Mouse (Mus musculus) limb, embryonic 14.5 days (tissue): ENCODE data around the gene Gnaq. TPM values are rescaled to one million over a fixed set of nuclear protein-coding genes. Genes with fewer than 3 reads are reported as not detected.

Experiments used
- ATAC-seq: fragments of 200-750 bp; cut with Nextera tagmentation; 2 replicates; pipeline ENCODE4 v1.8.0; 2017; ENCODE audit warnings: low read depth, moderate number of reproducible peaks, moderate TSS enrichment; ENCODE audit not compliant: low FRiP score
- DNase-seq: peaks from one replicate; pipeline ENCODE4 v3.0.0-alpha.2; 2015; ENCODE audit warnings: low spot score
- H3K27ac ChIP-seq: fragments of 300-500 bp; sonication (generic); replicated peaks from 2 replicates; pipeline ENCODE4 v1.5.1; 2014; ENCODE audit warnings: low read depth, mild to moderate bottlenecking, low read length, moderate library complexity, mixed read lengths
- H3K27me3 ChIP-seq: fragments of 300-500 bp; sonication (generic); 2 replicates; pipeline ENCODE4 v1.6.1; 2014; ENCODE audit warnings: low read length, mixed read lengths; ENCODE audit not compliant: control insufficient read depth, insufficient read depth
- H3K36me3 ChIP-seq: fragments of 300-500 bp; sonication (generic); 2 replicates; pipeline ENCODE4 v1.6.1; 2014; ENCODE audit warnings: mild to moderate bottlenecking, low read length, moderate library complexity, mixed read lengths; ENCODE audit not compliant: control insufficient read depth, insufficient read depth
- H3K4me1 ChIP-seq: fragments of 300-500 bp; sonication (generic); 2 replicates; pipeline ENCODE4 v1.6.1; 2014; ENCODE audit warnings: antibody characterized with exemption, low read length, mixed read lengths; ENCODE audit not compliant: control insufficient read depth, insufficient read depth
- H3K4me2 ChIP-seq: fragments of 300-500 bp; sonication (generic); replicated peaks from 2 replicates; pipeline ENCODE4 v1.6.1; 2014; ENCODE audit warnings: low read depth, mild to moderate bottlenecking, low read length, moderate library complexity; ENCODE audit not compliant: severe bottlenecking
- H3K4me3 ChIP-seq: fragments of 300-500 bp; sonication (generic); replicated peaks from 2 replicates; pipeline ENCODE4 v1.5.1; 2014; ENCODE audit warnings: low read length
- H3K9ac ChIP-seq: fragments of 300-500 bp; sonication (generic); 2 replicates; pipeline ENCODE4 v1.6.1; 2014; ENCODE audit warnings: mild to moderate bottlenecking, low read depth, low read length, moderate library complexity; ENCODE audit not compliant: severe bottlenecking
- H3K9me3 ChIP-seq: fragments of 300-500 bp; sonication (generic); 2 replicates; pipeline ENCODE4 v1.6.1; 2016; ENCODE audit warnings: low read length; ENCODE audit not compliant: control insufficient read depth
- POLR2A ChIP-seq: fragments of 200-500 bp; IDR thresholded peaks from 2 replicates; pipeline ENCODE4 v1.8.0; 2012; ENCODE audit warnings: inconsistent platforms, mild to moderate bottlenecking, moderate library complexity, borderline replicate concordance; ENCODE audit not compliant: insufficient read depth, insufficient read length; ENCODE audit errors: extremely low read depth
- WGBS: fragments of 180-500 bp; shearing (Covaris S2); extraction: QIAGEN DNeasy Blood & Tissue Kit; methylation state at CpG from one replicate; pipeline ENCODE4 v1.1.7; 2014; 5-methylcytosine and 5-hydroxymethylcytosine counted together
- polyA plus RNA-seq, 2 experiments: library from polyadenylated mRNA; depleted of rRNA in 1 of 2; stranded (reverse) in 1 of 2; unstranded in 1 of 2; fragments of >200 nt; fragmentation: Nextera tagmentation in 1 of 2; extraction: Ambion mirVana in 1 of 2; gene quantifications; 2 replicates each; pipeline versions ENCODE4 v1.2.1 to v1.2.3; 2012 to 2014

The Gnaq gene
- polyA plus RNA-seq, 2 experiments, result 16.6 to 23.4 TPM

DNA sequence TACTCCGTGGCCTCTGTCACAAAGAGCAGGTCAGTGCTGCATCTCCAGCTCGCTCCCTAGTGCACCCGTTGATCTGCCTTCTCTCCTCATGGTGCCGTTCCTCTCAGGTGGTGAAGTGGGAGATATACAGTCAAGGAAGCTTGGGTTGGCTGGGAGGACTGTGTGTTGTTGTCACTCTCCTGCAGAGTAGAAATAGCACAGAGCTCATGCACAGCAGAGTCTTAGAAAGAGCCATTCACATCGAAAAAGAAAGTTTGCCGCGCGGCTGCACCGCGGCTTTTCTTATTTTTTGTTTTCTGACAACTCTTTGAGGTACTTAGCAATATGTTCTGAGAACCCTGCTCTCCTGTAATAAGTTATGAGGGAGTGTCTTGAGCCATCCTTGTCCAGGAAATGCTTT is 10.4 kb downstream of the Gnaq start:
- Histone ChIP-seq H3K4me1 (peaks cover 15% of the 10 kb centered on the region), H3K9ac (no peak overlapping the region), H3K36me3 (no peaks in the 10 kb centered on the region; the same call in 1 of the 2 replicates), H3K9me3 (no peaks in the 10 kb centered on the region), H3K27me3 (no peaks in the 10 kb centered on the region), H3K27ac (no peak overlapping the region), H3K4me3 (no peak overlapping the region), H3K4me2 (no peak overlapping the region)
- 88% methylated on average over 10 of the region's 10 CpGs for WGBS
- ATAC-seq (no peak), DNase-seq (no peak)
- TF ChIP-seq POLR2A, result no peak

- no peak for ATAC-seq
- H3K36me3 ChIP-seq, result no peaks in the 10 kb centered on the region; the same call in 1 of the 2 replicates
- no peak overlapping the region for H3K27ac ChIP-seq
- H3K4me1 ChIP-seq, result no peaks in the 10 kb centered on the region
- 71% methylated on average over 6 of the region's 6 CpGs for WGBS
- DNase-seq, result no peak
- no peak for TF ChIP-seq POLR2A
- H3K9ac ChIP-seq, result no peak overlapping the region
- H3K27me3 ChIP-seq, result no peaks in the 10 kb centered on the region
- H3K4me2 ChIP-seq, result no peak overlapping the region
- no peak overlapping the region for H3K4me3 ChIP-seq
- H3K9me3 ChIP-seq, result no peaks in the 10 kb centered on the region
Observed at GRCm38 (mm10) chr19:16147446-16147845, 14.8 kb downstream of the Gnaq start.

DNA sequence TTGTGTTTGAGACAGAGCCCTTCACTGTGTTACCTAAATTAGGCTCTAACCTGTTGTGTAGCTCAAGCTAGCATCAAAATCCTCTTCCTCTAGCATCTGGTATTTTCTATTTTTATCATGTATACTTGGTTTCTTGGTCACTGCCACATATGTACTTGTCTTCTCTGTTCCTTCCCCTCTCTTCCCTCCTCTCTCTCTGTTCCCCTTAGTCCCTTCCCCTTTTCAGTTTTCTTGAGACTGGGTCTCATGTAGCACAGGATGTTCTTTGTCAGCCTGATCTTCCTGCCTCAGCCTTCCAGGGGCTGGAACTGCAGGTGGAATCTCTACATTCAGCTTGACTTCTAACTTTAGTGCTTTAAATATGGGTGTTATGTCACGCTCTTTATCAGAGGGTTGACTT is 16.5 kb downstream of the Gnaq start:
- H3K9me3 ChIP-seq, result no peaks in the 10 kb centered on the region
- H3K36me3 ChIP-seq, result no peaks in the 10 kb centered on the region
- no peak overlapping the region for H3K27ac ChIP-seq
- no peak overlapping the region for H3K9ac ChIP-seq
- no peak overlapping the region for H3K4me2 ChIP-seq
- DNase-seq (no peak), ATAC-seq (no peak)
- 100% methylated on average over 1 of the region's 1 CpGs for WGBS
- no peaks in the 10 kb centered on the region for H3K27me3 ChIP-seq
- no peak for TF ChIP-seq POLR2A
- no peaks in the 10 kb centered on the region for H3K4me1 ChIP-seq
- no peak overlapping the region for H3K4me3 ChIP-seq

- TF ChIP-seq POLR2A, result no peak
- Histone ChIP-seq H3K4me1 (no peaks in the 10 kb centered on the region), H3K36me3 (no peaks in the 10 kb centered on the region), H3K27me3 (no peaks in the 10 kb centered on the region), H3K4me2 (no peak overlapping the region), H3K9me3 (no peaks in the 10 kb centered on the region), H3K27ac (no peak overlapping the region), H3K9ac (no peak overlapping the region), H3K4me3 (no peak overlapping the region)
- DNase-seq (no peak), ATAC-seq (no peak)
- WGBS, result 74% methylated on average over 7 of the region's 7 CpGs
Observed at GRCm38 (mm10) chr19:16150328-16150727, 17.7 kb downstream of the Gnaq start.

DNA sequence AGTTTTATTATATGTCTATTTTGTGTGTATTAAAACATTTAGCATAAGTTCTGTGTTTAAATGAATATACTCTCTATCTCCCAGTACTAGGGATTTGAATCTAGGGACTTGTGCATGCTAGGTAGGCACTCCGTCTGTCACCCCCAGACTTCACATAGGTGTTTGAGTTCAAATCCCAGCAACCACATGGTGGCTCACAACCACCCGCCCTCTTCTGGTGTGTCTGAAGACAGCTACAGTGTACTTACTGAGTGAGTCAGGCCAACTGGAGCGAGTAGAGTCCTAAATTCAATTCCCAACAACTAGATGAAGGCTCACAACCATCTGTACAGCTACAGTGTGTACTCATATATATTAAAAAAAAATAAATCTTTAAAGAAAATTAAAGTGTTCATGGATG is 21.2 kb downstream of the Gnaq start:
- WGBS, result 88% methylated on average over 3 of the region's 3 CpGs
- H3K9me3 ChIP-seq, result no peaks in the 10 kb centered on the region
- TF ChIP-seq POLR2A, result no peak
- no peaks in the 10 kb centered on the region for H3K4me1 ChIP-seq
- no peaks in the 10 kb centered on the region for H3K27me3 ChIP-seq
- no peak for DNase-seq
- H3K36me3 ChIP-seq, result no peaks in the 10 kb centered on the region
- H3K4me3 ChIP-seq, result no peak overlapping the region
- no peak overlapping the region for H3K27ac ChIP-seq
- H3K4me2 ChIP-seq, result no peak overlapping the region
- no peak for ATAC-seq
- no peak overlapping the region for H3K9ac ChIP-seq

DNA sequence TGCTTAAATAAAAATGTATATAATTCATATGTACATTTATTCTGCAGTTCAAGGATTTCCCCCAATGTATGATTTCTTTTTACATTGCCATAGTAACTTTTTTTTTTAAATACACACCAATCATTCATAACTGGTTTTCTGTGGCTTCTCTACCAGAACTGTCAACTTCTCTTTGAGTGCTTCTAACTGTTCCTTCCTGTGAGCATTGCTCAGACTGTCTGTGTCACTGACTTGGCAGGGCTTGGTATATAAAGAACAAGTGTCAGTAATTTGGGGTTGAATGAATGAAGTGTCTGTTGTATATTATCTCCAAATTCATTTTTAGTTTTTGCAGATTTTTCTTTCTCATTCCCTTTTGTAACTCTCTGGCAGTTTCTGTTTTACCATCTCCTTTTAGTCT is 21.8 kb downstream of the Gnaq start:
- Histone ChIP-seq H3K9ac (no peak overlapping the region), H3K36me3 (no peaks in the 10 kb centered on the region), H3K27me3 (no peaks in the 10 kb centered on the region), H3K4me2 (no peak overlapping the region), H3K4me3 (no peak overlapping the region), H3K4me1 (no peaks in the 10 kb centered on the region), H3K27ac (no peak overlapping the region), H3K9me3 (no peaks in the 10 kb centered on the region)
- DNase-seq (no peak), ATAC-seq (no peak)
- TF ChIP-seq POLR2A, result no peak
